Mouse (Mus musculus) liver, embryonic 11.5 days (tissue): ENCODE results near the gene Mrps18b. TPM values are rescaled to one million over a fixed set of nuclear protein-coding genes. Genes with fewer than 3 reads are reported as not detected.

Experiments
- microRNA counts: library from miRNA; unstranded; fragments of <30 nt; microRNA quantifications from one replicate; lab custom pipeline; 2015
- microRNA-seq: library from miRNA; unstranded; fragments of <30 nt; microRNA quantifications from one replicate; pipeline ENCODE4, GENCODE M21; 2017; ENCODE audit warnings: borderline number of aligned reads
- polyA plus RNA-seq: library from polyadenylated mRNA; unstranded; fragments of >200 nt; fragmentation: Nextera tagmentation; extraction: Ambion mirVana; gene quantifications from 2 replicates; pipeline ENCODE4 v1.2.1, GENCODE M21; 2014

Mrps18b gene
- polyA plus RNA-seq, 1 experiment from 2014 or later = 167 TPM

MicroRNAs encoded within 50 kb of the gene (microRNA counts, 519-probe panel; counts per million panel counts)
- microRNA mmu-miR-1894-3p (lab: Ali Mortazavi, UCI) = not detected
- microRNA mmu-miR-1894-5p (lab: Ali Mortazavi, UCI) = not detected
- not detected for microRNA mmu-miR-877 (lab: Ali Mortazavi, UCI)

Small RNA genes within 50 kb of the gene (microRNA-seq; reads per million reads assigned to microRNA genes)
- 3.5 reads per million, percentile 4 among the genes with 10 or more reads in this experiment for gene Gm28033
- not detected for gene Mir1894
- 238 reads per million, percentile 58 among the genes with 10 or more reads in this experiment for gene Mir877

Other genes starting within 250 kb of the Mrps18b start
- 18.8 and 20.6 TPM in 2 replicates for gene Vars2, start 248.8 kb downstream of the Mrps18b start, polyA plus RNA-seq
- 55.3 and 58.6 TPM in 2 replicates for gene Gtf2h4, start 242.7 kb downstream of the Mrps18b start, polyA plus RNA-seq
- 13.2 and 15.9 TPM in 2 replicates for gene Ddr1, start 211.8 kb downstream of the Mrps18b start, polyA plus RNA-seq
- gene Ier3, start 94.7 kb downstream of the Mrps18b start, polyA plus RNA-seq = 9.4 and 9.9 TPM in 2 replicates
- gene Flot1, start 93.2 kb downstream of the Mrps18b start, polyA plus RNA-seq = 59.3 and 67.8 TPM in 2 replicates
- 843 and 854 TPM in 2 replicates for gene Tubb5, start 78.1 kb downstream of the Mrps18b start, polyA plus RNA-seq
- gene Mdc1, start 74.9 kb downstream of the Mrps18b start, polyA plus RNA-seq = 19.6 and 23.3 TPM in 2 replicates
- 40.9 and 45.4 TPM in 2 replicates for gene Nrm, start 55.1 kb downstream of the Mrps18b start, polyA plus RNA-seq
- 22.0 and 23.1 TPM in 2 replicates for gene Ppp1r18, start 50.8 kb downstream of the Mrps18b start, polyA plus RNA-seq
- gene Dhx16, start 36.6 kb downstream of the Mrps18b start, polyA plus RNA-seq = 69.1 and 70.4 TPM in 2 replicates
- gene 2310061I04Rik, start 19.0 kb downstream of the Mrps18b start, polyA plus RNA-seq = 33.7 and 34.0 TPM in 2 replicates
- gene Atat1, start 6.3 kb downstream of the Mrps18b start, polyA plus RNA-seq = 39.5 and 40.0 TPM in 2 replicates
- 35.4 and 39.7 TPM in 2 replicates for gene Ppp1r10, start within 50 bp of the Mrps18b start, polyA plus RNA-seq
- 132 and 134 TPM in 2 replicates for gene Abcf1, start 53.4 kb upstream of the Mrps18b start, polyA plus RNA-seq
- 33.7 and 35.6 TPM in 2 replicates for gene Gnl1, start 63.5 kb upstream of the Mrps18b start, polyA plus RNA-seq
- 22.0 and 22.8 TPM in 2 replicates for gene Prr3, start 63.8 kb upstream of the Mrps18b start, polyA plus RNA-seq
- 3.1 and 3.5 TPM in 2 replicates for gene H2-T24, start 104.2 kb upstream of the Mrps18b start, polyA plus RNA-seq
- gene H2-T23, start 116.5 kb upstream of the Mrps18b start, polyA plus RNA-seq = 15.9 and 16.1 TPM in 2 replicates
- gene H2-T22, start 126.4 kb upstream of the Mrps18b start, polyA plus RNA-seq = 9.5 and 10.2 TPM in 2 replicates
- gene Gm6034, start 126.6 kb upstream of the Mrps18b start, polyA plus RNA-seq = not detected in 2 replicates
- gene Gm11127, start 142.0 kb upstream of the Mrps18b start, polyA plus RNA-seq = not detected in 2 replicates
- gene Gm19684, start 205.3 kb upstream of the Mrps18b start, polyA plus RNA-seq = not detected in 2 replicates
- not detected in 2 replicates for gene Gm7030, start 213.0 kb upstream of the Mrps18b start, polyA plus RNA-seq